Mouse (Mus musculus): ENCODE measurements around the gene Gpr155.

GRCm38 (mm10) chr2:73306006-73306405 lies 80.4 kb downstream of the Gpr155 start:
- TF ChIP-seq SMC3 (IDR thresholded peaks at IDR 0.05; ENCODE audit: low read depth, low read length): no peak
- TF ChIP-seq POLR2A (IDR thresholded peaks at IDR 0.05; ENCODE audit: control insufficient read depth in 1 of 2, insufficient read depth in 1 of 2, low read depth in 1 of 2, low read length in 2 of 2, poor library complexity in 1 of 2): no peak
- TF ChIP-seq CTCF (IDR thresholded peaks at IDR 0.05 in 2 of 3, conservative IDR thresholded peaks at IDR 0.05 in 1 of 3; ENCODE audit: control insufficient read depth in 1 of 3, insufficient read depth in 1 of 3, low read depth in 2 of 3, low read length in 3 of 3, poor library complexity in 1 of 3, severe bottlenecking in 1 of 3): no peak
- no peak for TF ChIP-seq MYC (IDR thresholded peaks at IDR 0.05; ENCODE audit: low read depth, low read length)
- no peak for TF ChIP-seq SIN3A (IDR thresholded peaks at IDR 0.05; ENCODE audit: low read length)
- no peak for TF ChIP-seq JUND (IDR thresholded peaks at IDR 0.05; ENCODE audit: low read depth, low read length)
- TF ChIP-seq TCF12 (IDR thresholded peaks at IDR 0.05; ENCODE audit: low read depth, low read length): no peak
- TF ChIP-seq E2F4 (IDR thresholded peaks at IDR 0.05; ENCODE audit: borderline replicate concordance, low read depth, low read length): no peak
- TF ChIP-seq EP300 (IDR thresholded peaks at IDR 0.05; ENCODE audit: low read depth in 1 of 2, low read length in 2 of 2): no peak
- no peak for TF ChIP-seq USF2 (IDR thresholded peaks at IDR 0.05; ENCODE audit: borderline replicate concordance in 1 of 2, insufficient read depth in 1 of 2, low read depth in 1 of 2, low read length in 2 of 2)
- no peak for TF ChIP-seq ETS1 (IDR thresholded peaks at IDR 0.05; ENCODE audit: low read depth, low read length)
- TF ChIP-seq UBTF (IDR thresholded peaks at IDR 0.05; ENCODE audit: borderline replicate concordance, insufficient read depth, low read depth, low read length): no peak
- no peak for TF ChIP-seq MAX (IDR thresholded peaks at IDR 0.05; ENCODE audit: low read length)

Measured in MEL (cell line).